Mouse (Mus musculus): Measurements from ENCODE around the gene Lpp.

DNA sequence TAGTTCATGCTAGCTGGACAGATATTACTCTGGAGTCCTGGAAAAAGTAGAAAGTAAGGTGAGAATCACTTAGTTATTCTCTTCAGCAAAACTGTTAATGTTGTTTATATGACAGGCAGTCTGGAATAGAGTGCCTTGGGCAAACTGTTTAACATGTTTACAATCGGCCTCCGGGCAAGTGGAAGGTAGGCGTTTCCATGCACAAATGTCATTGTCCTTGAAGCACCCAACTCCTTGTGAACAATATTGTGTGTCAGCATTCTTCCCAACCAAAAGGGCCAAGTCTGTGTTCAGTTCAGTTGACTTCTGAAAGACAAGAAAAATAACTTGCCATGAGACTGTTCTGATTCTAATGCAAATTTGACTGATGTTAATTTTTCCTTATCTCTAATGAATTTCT, 539.5 kb downstream of the Lpp start:
- TF ChIP-seq CTCF (IDR thresholded peaks at IDR 0.05; ENCODE audit: insufficient read depth, low read depth, low read length) (no peak), POLR2A (IDR thresholded peaks at IDR 0.05; ENCODE audit: insufficient read depth, low read depth, low read length) (no peak)
